Mouse (Mus musculus) brown adipose tissue, adult 24 weeks (tissue): ENCODE results near the gene Igfbp6. TPM values are rescaled to one million over a fixed set of nuclear protein-coding genes. Genes with fewer than 3 reads are reported as not detected.

Experiments used
- H3K27ac ChIP-seq: fragments of 200-500 bp; replicated peaks from 2 replicates; pipeline ENCODE4 v1.5.1; 2012; ENCODE audit warnings: low read depth, mild to moderate bottlenecking, low read length
- H3K4me1 ChIP-seq: fragments of 200-500 bp; 2 replicates; pipeline ENCODE4 v1.6.1; 2012; ENCODE audit warnings: low read length, mixed read lengths; ENCODE audit not compliant: control insufficient read depth, insufficient read depth, insufficient read length
- H3K4me3 ChIP-seq: fragments of 200-500 bp; 2 replicates; pipeline ENCODE4 v1.5.1; 2012; ENCODE audit warnings: low read depth, mild to moderate bottlenecking, low read length, moderate library complexity; ENCODE audit not compliant: insufficient read depth
- polyA plus RNA-seq: library from polyadenylated mRNA; stranded (reverse); fragments of >200 nt; gene quantifications from 2 replicates; pipeline ENCODE4 v1.2.4, GENCODE M21; 2012; ENCODE audit not compliant: missing spikeins, insufficient read depth, insufficient read length

The Igfbp6 gene
- polyA plus RNA-seq, 1 experiment: 52.1 TPM

GRCm38 (mm10) chr15:102193652-102194051, 49.5 kb downstream of the Igfbp6 start:
- no peaks in the 10 kb centered on the region; the same call in none of the 2 replicates for H3K4me1 ChIP-seq
- H3K4me3 ChIP-seq: no peak overlapping the region
- H3K27ac ChIP-seq: no peak overlapping the region

GRCm38 (mm10) chr15:102194439-102194838, 50.3 kb downstream of the Igfbp6 start:
- Histone ChIP-seq H3K4me1 (peaks cover 2% of the 10 kb centered on the region), H3K4me3 (no peak overlapping the region), H3K27ac (no peak overlapping the region)

- peaks cover 2% of the 10 kb centered on the region for H3K4me1 ChIP-seq
- no peak overlapping the region for H3K4me3 ChIP-seq
- H3K27ac ChIP-seq: no peak overlapping the region
Measured at GRCm38 (mm10) chr15:102195373-102195772, 51.2 kb downstream of the Igfbp6 start.

GRCm38 (mm10) chr15:102198841-102199240, 54.7 kb downstream of the Igfbp6 start:
- H3K4me3 ChIP-seq: no peak overlapping the region
- peaks cover 2% of the 10 kb centered on the region; the same call in 1 of the 2 replicates for H3K4me1 ChIP-seq
- no peak overlapping the region for H3K27ac ChIP-seq

Other genes with a start within 250 kb of the Igfbp6 start
- gene Krt4, start 219.6 kb upstream of the Igfbp6 start, polyA plus RNA-seq: not detected in 2 replicates
- 15.1 and 19.0 TPM in 2 replicates for gene Krt79, start 204.0 kb upstream of the Igfbp6 start, polyA plus RNA-seq
- gene Krt78, start 190.1 kb upstream of the Igfbp6 start, polyA plus RNA-seq: not detected in 2 replicates
- not detected in 2 replicates for gene Krt8, start 139.9 kb upstream of the Igfbp6 start, polyA plus RNA-seq
- gene Krt18, start 116.2 kb upstream of the Igfbp6 start, polyA plus RNA-seq: not detected in 2 replicates
- 47.9 and 93.9 TPM in 2 replicates for gene Eif4b, start 70.6 kb upstream of the Igfbp6 start, polyA plus RNA-seq
- 49.0 and 90.1 TPM in 2 replicates for gene Tns2, start 43.9 kb upstream of the Igfbp6 start, polyA plus RNA-seq
- gene Spryd3, start 8.1 kb upstream of the Igfbp6 start, polyA plus RNA-seq: 8.6 and 12.8 TPM in 2 replicates
- not detected in 2 replicates for gene Soat2, start 6.2 kb downstream of the Igfbp6 start, polyA plus RNA-seq
- gene Zfp740, start 58.9 kb downstream of the Igfbp6 start, polyA plus RNA-seq: 15.9 and 18.0 TPM in 2 replicates
- gene Csad, start 60.4 kb downstream of the Igfbp6 start, polyA plus RNA-seq: 137 and 181 TPM in 2 replicates
- 2.0 and 4.6 TPM in 2 replicates for gene Itgb7, start 87.6 kb downstream of the Igfbp6 start, polyA plus RNA-seq
- gene Rarg, start 113.2 kb downstream of the Igfbp6 start, polyA plus RNA-seq: 10.3 and 12.1 TPM in 2 replicates
- gene Gm9918, start 126.2 kb downstream of the Igfbp6 start, polyA plus RNA-seq: not detected in 2 replicates
- 17.0 and 20.0 TPM in 2 replicates for gene Mfsd5, start 135.1 kb downstream of the Igfbp6 start, polyA plus RNA-seq
- gene Espl1, start 151.9 kb downstream of the Igfbp6 start, polyA plus RNA-seq: 1.5 TPM in 1 of 2 replicates, not detected in the other
- gene Pfdn5, start 181.8 kb downstream of the Igfbp6 start, polyA plus RNA-seq: 371 and 394 TPM in 2 replicates
- 29.4 and 35.9 TPM in 2 replicates for gene Myg1, start 187.3 kb downstream of the Igfbp6 start, polyA plus RNA-seq
- 13.2 and 20.7 TPM in 2 replicates for gene Aaas, start 206.4 kb downstream of the Igfbp6 start, polyA plus RNA-seq
- gene Sp7, start 222.8 kb downstream of the Igfbp6 start, polyA plus RNA-seq: not detected in 2 replicates